Mouse (Mus musculus): Measurements from ENCODE around the gene Cbx2.

- no peak for TF ChIP-seq NELFE (IDR thresholded peaks at IDR 0.05; ENCODE audit: low read depth, low read length)
- TF ChIP-seq GATA1 (IDR thresholded peaks at IDR 0.05; ENCODE audit: low read depth, low read length): no peak
- TF ChIP-seq JUND (IDR thresholded peaks at IDR 0.05; ENCODE audit: low read depth, low read length): no peak
- no peak for TF ChIP-seq CTCF (IDR thresholded peaks at IDR 0.05 in 2 of 3, conservative IDR thresholded peaks at IDR 0.05 in 1 of 3; ENCODE audit: control insufficient read depth in 1 of 3, insufficient read depth in 1 of 3, low read depth in 2 of 3, low read length in 3 of 3, poor library complexity in 1 of 3, severe bottlenecking in 1 of 3)
- TF ChIP-seq MAFK (IDR thresholded peaks at IDR 0.05; ENCODE audit: borderline replicate concordance, low read depth, low read length): no peak
Observed at GRCm38 (mm10) chr11:119023616-119023980, 836 bp downstream of the Cbx2 start.
